Mouse (Mus musculus) megakaryocyte-erythroid progenitor cell, adult 5-6 weeks (primary cell): ENCODE data around the gene Gm17087. TPM values are rescaled to one million over a fixed set of nuclear protein-coding genes. Genes with fewer than 3 reads are reported as not detected.

Experiments used
- ATAC-seq: replicated peaks from 2 replicates; pipeline ENCODE4 v1.8.0; 2016; ENCODE audit warnings: mild to moderate bottlenecking, inconsistent platforms; ENCODE audit not compliant: severe bottlenecking, poor library complexity, low FRiP score, low TSS enrichment
- total RNA-seq, 2 experiments: library from RNA; stranded (forward) in 1 of 2; stranded (reverse) in 1 of 2; fragments of 200-1000, 215-1000 nt in 1 of 2; fragments of >200 nt in 1 of 2; fragmentation: Nextera tagmentation in 1 of 2; gene quantifications; 2 replicates each; pipeline ENCODE4 v1.2.3; 2014 to 2017

Gene Gm17087
- total RNA-seq, 2 experiments from 2014 or later: not detected

- no peak for ATAC-seq
Measured at GRCm38 (mm10) chr17:8551641-8552040, 15.1 kb downstream of the Gm17087 start.

- ATAC-seq: no peak
Measured at GRCm38 (mm10) chr17:8548733-8549132, 18.0 kb downstream of the Gm17087 start.

- ATAC-seq: no peak
Measured at GRCm38 (mm10) chr17:8546366-8546765, 20.4 kb downstream of the Gm17087 start.

- ATAC-seq: no peak
Measured at GRCm38 (mm10) chr17:8541974-8542538, 24.7 kb downstream of the Gm17087 start.

GRCm38 (mm10) chr17:8538102-8538501 lies 28.6 kb downstream of the Gm17087 start:
- ATAC-seq: no peak

GRCm38 (mm10) chr17:8536522-8536921 lies 30.2 kb downstream of the Gm17087 start:
- ATAC-seq: no peak

GRCm38 (mm10) chr17:8533828-8534227 lies 32.9 kb downstream of the Gm17087 start:
- 0 out of 2 replicates have a peak, but pooled peaks have one; percentile 41 for ATAC-seq

GRCm38 (mm10) chr17:8532609-8533008 lies 34.1 kb downstream of the Gm17087 start:
- no peak for ATAC-seq

- ATAC-seq: no peak
Measured at GRCm38 (mm10) chr17:8528641-8529040, 38.1 kb downstream of the Gm17087 start.

- ATAC-seq: no peak
Measured at GRCm38 (mm10) chr17:8526815-8527261, 39.9 kb downstream of the Gm17087 start.

GRCm38 (mm10) chr17:8525971-8526740 lies 40.6 kb downstream of the Gm17087 start:
- ATAC-seq: no peak

- no peak for ATAC-seq
Measured at GRCm38 (mm10) chr17:8525225-8525721, 41.5 kb downstream of the Gm17087 start, which contains the start of gene Pde10a. Gene Pde10a, plus strand, starts transcription at chr17:8525372.

GRCm38 (mm10) chr17:8524387-8525165 lies 42.2 kb downstream of the Gm17087 start:
- no peak for ATAC-seq

- no peak for ATAC-seq
Measured at GRCm38 (mm10) chr17:8523986-8524385, 42.8 kb downstream of the Gm17087 start.

GRCm38 (mm10) chr17:8516006-8516405 lies 50.7 kb downstream of the Gm17087 start:
- ATAC-seq: no peak

Other genes starting within 250 kb of the Gm17087 start
- gene Prr18, start 229.5 kb downstream of the Gm17087 start, total RNA-seq (2014; fragmentation: Nextera tagmentation): 0.15 TPM in 1 of 2 replicates, not detected in the other
- gene Prr18, start 229.5 kb downstream of the Gm17087 start, total RNA-seq (2017): not detected in 2 replicates
- gene T2, start 211.0 kb downstream of the Gm17087 start, total RNA-seq (2014; fragmentation: Nextera tagmentation): not detected in 2 replicates
- gene T2, start 211.0 kb downstream of the Gm17087 start, total RNA-seq (2017): 0.27 TPM in 1 of 2 replicates, not detected in the other
- not detected in 2 replicates for gene T, start 132.5 kb downstream of the Gm17087 start, total RNA-seq (2014; fragmentation: Nextera tagmentation)
- not detected in 2 replicates for gene T, start 132.5 kb downstream of the Gm17087 start, total RNA-seq (2017)
- 0.67 and 1.7 TPM in 2 replicates for gene Pde10a, start 41.6 kb downstream of the Gm17087 start, total RNA-seq (2014; fragmentation: Nextera tagmentation)
- 2.7 and 7.8 TPM in 2 replicates for gene Pde10a, start 41.6 kb downstream of the Gm17087 start, total RNA-seq (2017)